Mouse (Mus musculus): ENCODE measurements at regions not wholly inside any gene's neighbourhood (a gene's known extent, or its start where the extent isn't known, plus 50 kb on each side); places are given as distances from the start of the nearest gene placed in this dataset.
A peak's percentile ranks its signal among the peaks of the same experiment; 100 is the strongest.
"Not testable (repeated sequence)": the region's sequence is repeated elsewhere in the genome, so short reads cannot be mapped to it uniquely, and the experiment has no call there.

DNA sequence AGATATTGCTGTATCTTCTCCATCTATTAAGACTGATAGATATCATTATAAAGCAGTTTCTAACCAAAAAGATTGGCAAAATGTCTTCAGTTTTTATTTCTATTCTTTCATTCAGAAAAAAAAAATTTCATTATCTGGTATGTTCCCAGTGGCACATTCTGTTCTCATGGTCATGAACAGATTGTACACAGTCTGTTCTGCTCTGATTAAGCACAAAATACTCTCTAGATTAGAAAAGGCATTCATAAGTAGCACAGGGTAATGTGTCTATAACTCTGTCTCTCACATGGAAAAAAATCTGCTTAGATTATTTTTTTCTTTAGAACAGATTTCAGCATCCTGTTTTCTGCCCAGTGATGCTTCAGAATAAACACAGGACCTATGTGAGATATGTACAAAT is 306.3 kb upstream of the Gm21830 start:
- Histone ChIP-seq H3K4me3 (ENCODE audit: low read length) (no peak overlapping the region), H3K4me2 (replicated peaks; ENCODE audit: low read depth, low read length) (no peak overlapping the region), H3K4me1 (ENCODE audit: control insufficient read depth, insufficient read depth, low read length) (no peaks in the 10 kb centered on the region), H3K9ac (ENCODE audit: low read depth, low read length) (no peak overlapping the region), H3K36me3 (ENCODE audit: control insufficient read depth, insufficient read depth, low read length) (no peaks in the 10 kb centered on the region), H3K9me3 (ENCODE audit: control insufficient read depth, low read length) (no peaks in the 10 kb centered on the region), H3K27ac (ENCODE audit: low read depth, low read length) (no peak overlapping the region), H3K27me3 (ENCODE audit: control insufficient read depth, insufficient read depth, low read length) (no peaks in the 10 kb centered on the region)
- ATAC-seq (ENCODE audit: low FRiP score, low TSS enrichment) = no peak

DNA sequence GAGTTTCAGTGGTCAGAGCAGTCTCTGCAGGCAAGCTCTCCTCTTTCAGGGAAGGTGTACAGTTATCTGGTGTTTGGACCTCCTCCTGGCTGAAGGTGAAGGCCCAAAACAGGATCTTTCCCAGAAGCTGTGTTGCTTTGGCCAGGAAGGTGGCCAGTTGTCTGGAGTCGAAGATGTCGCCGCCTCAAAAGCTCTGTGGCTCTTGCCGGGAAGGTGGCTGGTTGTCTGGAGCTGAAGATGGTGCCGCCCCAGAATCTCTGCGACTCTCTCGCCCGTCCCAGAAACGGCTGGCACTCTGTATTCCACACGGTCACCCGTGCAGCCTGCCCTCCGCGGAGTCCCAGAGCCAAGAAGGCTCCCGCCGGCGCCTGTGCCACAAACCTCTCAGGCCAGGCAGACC is 304.7 kb upstream of the Scn7a start:
- H3K36me3 ChIP-seq (ENCODE audit: control insufficient read depth, insufficient read depth, low read length); H3K4me3 ChIP-seq (ENCODE audit: low read length); ATAC-seq (ENCODE audit: low FRiP score, low TSS enrichment); H3K9ac ChIP-seq (ENCODE audit: low read depth, low read length); H3K9me3 ChIP-seq (ENCODE audit: control insufficient read depth, low read length); H3K4me2 ChIP-seq (replicated peaks; ENCODE audit: low read depth, low read length); H3K27ac ChIP-seq (ENCODE audit: low read depth, low read length); H3K4me1 ChIP-seq (ENCODE audit: control insufficient read depth, insufficient read depth, low read length); H3K27me3 ChIP-seq (ENCODE audit: control insufficient read depth, insufficient read depth, low read length): not testable (repeated sequence)
- 93% methylated on average over 4 of the region's 16 CpGs for WGBS

DNA sequence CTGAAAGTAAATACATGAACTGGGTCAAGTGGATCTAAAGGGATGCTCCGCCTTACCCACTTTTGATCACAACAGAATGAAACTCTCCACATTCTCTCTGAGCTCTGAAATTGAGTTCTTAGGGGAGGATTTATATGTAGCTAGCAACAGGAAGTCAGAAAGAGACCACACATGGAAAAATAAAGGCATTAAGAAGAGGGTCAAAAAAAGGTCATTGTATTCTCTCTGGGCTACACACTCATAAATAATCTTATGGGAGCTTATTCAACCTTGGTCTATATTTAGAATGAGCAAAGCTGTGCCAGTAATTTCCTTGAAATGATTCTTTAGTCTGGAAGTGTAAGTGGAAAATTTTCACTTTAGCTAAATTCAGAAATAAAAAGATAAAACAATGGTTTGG is 284.2 kb upstream of the Scn7a start:
- no peak overlapping the region for H3K9ac ChIP-seq (ENCODE audit: low read depth, low read length)
- H3K27ac ChIP-seq (ENCODE audit: low read depth, low read length) = no peak overlapping the region
- WGBS = 60% methylated on average over 1 of the region's 1 CpGs
- H3K4me2 ChIP-seq (replicated peaks; ENCODE audit: low read depth, low read length) = no peak overlapping the region
- H3K4me3 ChIP-seq (ENCODE audit: low read length) = no peak overlapping the region
- peak; percentile 75; the same call in 1 of the 2 replicates for ATAC-seq (ENCODE audit: low FRiP score, low TSS enrichment)
- no peaks in the 10 kb centered on the region for H3K9me3 ChIP-seq (ENCODE audit: control insufficient read depth, low read length)
- H3K4me1 ChIP-seq (ENCODE audit: control insufficient read depth, insufficient read depth, low read length) = no peaks in the 10 kb centered on the region
- H3K36me3 ChIP-seq (ENCODE audit: control insufficient read depth, insufficient read depth, low read length) = no peaks in the 10 kb centered on the region
- no peaks in the 10 kb centered on the region for H3K27me3 ChIP-seq (ENCODE audit: control insufficient read depth, insufficient read depth, low read length)
